Mouse (Mus musculus): ENCODE results near the gene Adcy1.

Adcy1 gene

GRCm38 (mm10) chr11:7071617-7072016, 8.3 kb downstream of the Adcy1 start:
- no peak for DNase-seq

DNA sequence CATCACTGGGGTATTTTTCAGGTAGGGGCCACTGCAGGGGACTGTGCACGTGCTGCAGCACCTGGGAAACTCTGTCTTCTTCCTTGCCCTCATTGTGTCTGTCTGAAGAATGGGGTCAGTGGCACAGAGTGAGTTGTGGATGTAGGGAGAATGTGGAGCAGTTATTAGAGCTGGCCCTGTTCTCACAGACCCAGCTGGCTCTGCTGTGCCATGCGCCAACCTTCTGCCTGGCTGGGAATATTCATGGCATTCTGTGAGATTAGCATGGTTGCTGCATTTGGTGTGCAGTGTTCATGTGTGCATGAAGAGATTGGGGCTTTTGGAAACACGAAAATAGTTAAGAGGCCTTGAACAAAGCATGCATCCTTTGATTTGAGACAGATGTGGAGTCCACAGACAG, 10.3 kb downstream of the Adcy1 start:
- no peak for DNase-seq

GRCm38 (mm10) chr11:7076510-7076909, 13.2 kb downstream of the Adcy1 start:
- DNase-seq, result no peak

GRCm38 (mm10) chr11:7081893-7082292, 18.6 kb downstream of the Adcy1 start:
- DNase-seq, result no peak

DNA sequence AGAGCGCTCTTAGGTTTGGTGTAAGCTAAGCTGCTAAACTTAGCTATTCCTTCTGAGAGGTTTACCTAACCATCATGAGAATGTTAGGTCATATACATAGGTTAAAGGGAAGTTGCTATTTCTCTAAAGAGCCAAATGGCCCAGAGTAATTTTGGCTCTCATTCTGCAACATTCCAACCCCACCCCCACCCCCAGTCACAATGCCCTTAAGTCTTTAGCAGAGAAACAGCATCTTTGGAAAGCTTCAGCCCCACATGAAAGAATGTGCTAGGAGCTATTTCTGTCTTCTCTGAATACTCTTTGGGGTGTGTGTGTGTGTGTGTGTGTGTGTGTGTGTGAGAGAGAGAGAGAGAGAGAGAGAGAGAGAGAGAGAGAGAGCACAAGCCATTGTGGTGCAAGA, 20.6 kb downstream of the Adcy1 start:
- no peak for DNase-seq

GRCm38 (mm10) chr11:7085184-7085583, 21.9 kb downstream of the Adcy1 start:
- no peak for DNase-seq

GRCm38 (mm10) chr11:7091120-7091519, 27.8 kb downstream of the Adcy1 start:
- DNase-seq, result no peak

- no peak for DNase-seq
Observed at GRCm38 (mm10) chr11:7094844-7095243, 31.6 kb downstream of the Adcy1 start.

GRCm38 (mm10) chr11:7101674-7102073, 38.4 kb downstream of the Adcy1 start:
- no peak for DNase-seq

- DNase-seq, result no peak
Observed at GRCm38 (mm10) chr11:7102256-7103194, 39.2 kb downstream of the Adcy1 start.

- no peak for DNase-seq
Observed at GRCm38 (mm10) chr11:7105337-7105736, 42.0 kb downstream of the Adcy1 start.

GRCm38 (mm10) chr11:7109131-7109530, 45.8 kb downstream of the Adcy1 start:
- no peak for DNase-seq

GRCm38 (mm10) chr11:7113046-7113445, 49.8 kb downstream of the Adcy1 start:
- DNase-seq, result no peak

DNA sequence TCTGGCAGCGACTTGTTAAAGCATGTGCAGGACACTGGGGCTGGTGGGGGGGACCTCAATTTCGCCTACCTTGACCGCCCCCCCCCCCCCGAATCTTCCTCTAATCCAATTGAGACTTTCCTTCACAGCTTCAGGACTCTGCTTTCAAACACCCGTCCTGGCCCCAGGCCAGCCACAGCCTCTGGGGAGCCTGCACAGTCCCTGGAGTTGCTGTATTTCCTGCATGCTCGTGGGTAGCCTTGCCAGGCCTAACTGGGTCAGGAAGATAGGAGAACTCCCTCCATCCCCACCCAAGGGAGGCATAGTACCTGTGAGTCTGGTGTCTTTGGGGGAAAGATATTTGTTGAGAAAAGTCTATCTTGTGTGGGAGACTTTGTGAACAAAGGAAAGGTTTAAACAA, 50.4 kb downstream of the Adcy1 start:
- DNase-seq, result no peak

DNA sequence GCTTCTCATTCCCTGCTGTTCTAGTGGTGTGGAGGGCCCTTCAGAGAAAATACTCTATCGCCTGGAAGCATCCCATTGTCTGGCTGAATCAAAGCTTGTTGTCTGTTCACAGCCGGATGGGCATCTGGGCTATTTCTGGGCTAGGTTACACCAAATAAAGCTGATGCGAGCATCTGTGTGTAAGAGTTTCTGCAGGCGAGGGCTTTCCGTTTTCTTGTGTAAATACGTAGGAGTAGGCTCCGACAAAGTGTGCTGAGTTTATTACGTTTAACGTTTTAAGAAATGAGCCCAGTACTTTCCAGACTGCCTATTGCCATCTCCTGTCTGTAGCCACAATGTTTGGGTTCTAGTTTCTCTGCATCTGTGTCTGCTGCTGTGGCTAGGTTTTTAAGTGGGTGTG, 51.0 kb downstream of the Adcy1 start:
- no peak for DNase-seq

- DNase-seq, result no peak
Observed at GRCm38 (mm10) chr11:7116647-7117046, 53.4 kb downstream of the Adcy1 start.

DNA sequence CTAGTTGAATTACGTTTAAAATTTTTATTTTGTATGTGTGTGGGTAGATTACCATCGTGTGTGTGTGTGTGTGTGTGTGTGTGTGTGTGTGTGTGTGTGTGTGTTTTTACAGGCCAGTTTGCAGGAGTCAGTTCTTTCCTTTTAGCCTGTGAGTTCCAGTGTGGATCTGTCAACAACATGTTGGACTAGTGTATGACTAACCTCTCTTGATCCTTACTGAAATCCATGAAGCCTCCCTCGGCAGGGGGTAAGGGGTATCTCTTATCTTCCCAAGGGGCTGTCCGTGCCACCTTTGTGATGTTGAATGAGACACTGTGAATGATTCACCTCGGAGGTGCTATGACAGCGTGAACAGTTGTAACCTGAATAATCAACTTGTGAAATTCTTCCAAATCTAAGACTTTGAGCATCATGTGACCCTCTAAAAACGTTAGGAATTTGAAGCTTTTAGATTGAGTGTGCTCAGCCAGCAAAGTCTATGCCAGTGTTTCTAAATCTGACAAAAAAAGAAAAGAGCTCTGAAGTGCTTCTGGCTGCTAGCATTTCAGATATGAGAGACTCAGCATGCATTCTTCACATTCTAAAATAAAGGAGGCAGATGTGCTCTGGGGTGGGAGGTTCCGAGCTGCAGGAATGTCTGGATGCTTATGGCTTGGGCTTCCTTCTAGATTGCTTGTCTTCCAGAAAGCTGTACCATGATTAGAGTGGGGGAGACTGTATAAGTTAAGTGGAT, 66.2 kb downstream of the Adcy1 start:
- DNase-seq, result no peak

GRCm38 (mm10) chr11:7132736-7133387, 69.6 kb downstream of the Adcy1 start:
- DNase-seq, result no peak

DNA sequence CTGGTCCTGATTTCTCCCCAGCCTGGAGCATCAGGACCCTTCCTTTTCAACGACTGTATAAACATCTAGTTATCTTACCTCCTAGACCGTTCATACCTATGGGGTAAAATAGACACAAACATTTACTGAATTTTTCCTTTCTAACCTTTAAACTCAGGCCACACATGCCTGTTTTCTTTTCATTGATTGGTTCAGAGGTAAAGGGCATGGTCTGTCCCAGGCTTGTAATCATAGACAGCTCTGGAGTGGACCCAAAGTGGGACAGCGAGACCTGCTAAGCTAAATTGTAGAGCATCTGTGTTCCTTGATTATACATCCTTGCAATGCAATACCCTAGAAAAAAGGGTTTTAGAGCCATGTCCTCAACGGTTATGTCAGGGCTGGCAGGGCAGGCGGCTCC, 70.4 kb downstream of the Adcy1 start:
- DNase-seq, result no peak

DNA sequence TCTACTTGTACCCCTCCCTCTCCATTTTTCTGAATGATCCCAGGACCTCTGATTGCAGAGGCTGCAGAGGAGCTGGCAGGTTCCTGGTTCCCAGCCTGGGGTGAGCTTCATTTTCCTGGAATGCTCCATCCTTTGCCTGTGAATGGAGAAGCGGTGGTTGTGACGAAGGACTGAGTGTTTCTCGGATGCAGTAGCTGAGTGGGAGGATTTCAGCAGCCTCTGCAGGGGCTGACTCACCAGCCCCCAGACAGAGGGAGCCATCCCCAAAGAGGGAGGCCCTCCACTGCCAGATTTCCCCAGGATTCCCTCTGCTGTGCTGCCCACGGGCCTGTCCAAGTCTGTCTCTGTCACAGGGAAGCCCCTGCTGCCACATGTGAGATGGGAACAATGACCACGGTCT, 71.0 kb downstream of the Adcy1 start:
- no peak for DNase-seq

GRCm38 (mm10) chr11:7135301-7135700, 72.0 kb downstream of the Adcy1 start:
- no peak for DNase-seq

GRCm38 (mm10) chr11:7135763-7136162, 72.5 kb downstream of the Adcy1 start:
- DNase-seq, result no peak

DNA sequence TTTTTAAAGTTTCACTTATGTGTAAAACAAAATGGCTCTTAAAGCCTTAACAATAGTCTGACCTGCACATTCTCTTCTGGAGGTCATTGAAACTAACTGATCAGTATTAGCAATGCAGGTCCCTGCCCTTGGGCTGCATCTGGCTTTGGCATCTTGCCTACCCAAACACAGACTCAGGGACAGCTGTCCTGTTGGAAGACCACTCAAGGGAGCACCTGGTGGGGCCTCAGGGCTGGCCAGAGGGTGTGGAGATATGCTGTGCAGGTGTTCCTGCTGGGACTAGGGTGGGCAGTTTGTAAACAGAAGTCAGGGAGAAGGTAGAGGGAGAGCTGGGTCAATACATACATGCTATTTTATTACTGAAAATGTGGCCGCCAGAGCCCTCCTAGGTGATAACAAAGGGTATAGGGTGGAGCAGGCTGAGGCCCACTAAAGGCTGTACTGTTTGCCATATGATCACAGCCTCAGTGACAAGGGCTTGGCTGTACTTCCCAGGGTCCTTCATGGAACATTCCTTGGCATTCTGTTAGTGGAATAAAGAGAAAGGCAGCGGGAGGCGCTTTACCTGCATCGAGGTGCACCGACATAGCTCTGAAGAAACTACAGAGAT, 73.1 kb downstream of the Adcy1 start:
- DNase-seq, result no peak

Data from thymus, adult 18-20 months (tissue).